Mouse (Mus musculus) intestine, embryonic 14.5 days (tissue): ENCODE results near the gene Ensa. TPM values are rescaled to one million over a fixed set of nuclear protein-coding genes. Genes with fewer than 3 reads are reported as not detected.
"Not testable (repeated sequence)": the region's sequence is repeated elsewhere in the genome, so short reads cannot be mapped to it uniquely, and the experiment has no call there.

Source experiments
- ATAC-seq: fragments of 200-750 bp; cut with Nextera tagmentation; replicated peaks from 2 replicates; pipeline ENCODE4 v1.8.0; 2017; ENCODE audit warnings: low read depth, moderate number of reproducible peaks, moderate TSS enrichment, moderate library complexity; ENCODE audit not compliant: low FRiP score, low TSS enrichment
- DNase-seq: peaks from one replicate; pipeline ENCODE4 v3.0.0-alpha.2; 2018; ENCODE audit warnings: low spot score
- H3K27ac ChIP-seq: fragments of 300-500 bp; sonication (generic); 2 replicates; pipeline ENCODE4 v1.5.1; 2014; ENCODE audit warnings: low read depth, mild to moderate bottlenecking, control low read depth
- H3K27me3 ChIP-seq: fragments of 300-500 bp; sonication (generic); replicated peaks from 2 replicates; pipeline ENCODE4 v1.6.1; 2014; ENCODE audit warnings: low read length, control low read depth; ENCODE audit not compliant: control insufficient read depth, insufficient read depth
- H3K36me3 ChIP-seq: fragments of 300-500 bp; sonication (generic); 2 replicates; pipeline ENCODE4 v1.6.1; 2014; ENCODE audit warnings: low read length, control low read depth; ENCODE audit not compliant: control insufficient read depth, insufficient read depth
- H3K4me1 ChIP-seq: fragments of 300-500 bp; sonication (generic); replicated peaks from 2 replicates; pipeline ENCODE4 v1.6.1; 2014; ENCODE audit warnings: low read length, control low read depth, mixed read lengths; ENCODE audit not compliant: control insufficient read depth, insufficient read depth
- H3K4me2 ChIP-seq: fragments of 300-500 bp; sonication (generic); 2 replicates; pipeline ENCODE4 v1.6.1; 2014; ENCODE audit warnings: low read length
- H3K4me3 ChIP-seq: fragments of 300-500 bp; sonication (generic); 2 replicates; pipeline ENCODE4 v1.5.1; 2014; ENCODE audit warnings: low read depth, low read length, control low read depth, mixed read lengths
- H3K9ac ChIP-seq: fragments of 300-500 bp; sonication (generic); 2 replicates; pipeline ENCODE4 v1.6.1; 2014; ENCODE audit warnings: mild to moderate bottlenecking, low read length
- H3K9me3 ChIP-seq: fragments of 300-500 bp; sonication (generic); 2 replicates; pipeline ENCODE4 v1.6.1; 2016; ENCODE audit warnings: low read length, control low read depth; ENCODE audit not compliant: control insufficient read depth
- WGBS: fragments of 180-500 bp; shearing (Covaris S2); extraction: QIAGEN DNeasy Blood & Tissue Kit; methylation state at CpG from one replicate; pipeline ENCODE4 v1.1.7; 2014; 5-methylcytosine and 5-hydroxymethylcytosine counted together
- polyA plus RNA-seq: library from polyadenylated mRNA; unstranded; fragments of >200 nt; fragmentation: Nextera tagmentation; extraction: Ambion mirVana; gene quantifications from 2 replicates; pipeline ENCODE4 v1.2.1, GENCODE M21; 2014

Ensa gene
- polyA plus RNA-seq, 1 experiment from 2014 or later: 71.8 TPM

DNA sequence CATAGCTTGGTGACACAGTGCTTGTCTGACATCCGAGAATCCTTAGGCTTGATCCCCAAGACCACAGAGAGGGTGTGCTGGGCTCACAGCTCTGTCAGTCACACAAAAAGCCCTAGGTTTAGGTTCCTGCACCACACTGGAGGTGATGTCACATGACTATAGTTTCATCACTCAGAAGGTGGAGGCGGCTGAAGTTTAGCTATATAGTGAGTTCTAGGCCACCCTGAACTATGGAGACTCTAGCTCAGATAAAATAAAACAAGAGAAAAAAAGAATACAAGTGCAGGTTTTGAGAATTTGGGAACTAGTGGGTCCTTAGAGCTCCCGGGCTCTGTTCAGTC, 26.2 kb downstream of the Ensa start:
- no peak overlapping the region; the same call in 1 of the 2 replicates for H3K27ac ChIP-seq
- DNase-seq (no peak), ATAC-seq (no peak)
- peaks cover 9% of the 10 kb centered on the region for H3K4me1 ChIP-seq
- 82% methylated on average over 3 of the region's 3 CpGs for WGBS
- H3K4me2 ChIP-seq: no peak overlapping the region
- H3K4me3 ChIP-seq: no peak overlapping the region
- no peaks in the 10 kb centered on the region for H3K9me3 ChIP-seq
- H3K9ac ChIP-seq: no peak overlapping the region
- no peaks in the 10 kb centered on the region for H3K27me3 ChIP-seq
- no peaks in the 10 kb centered on the region for H3K36me3 ChIP-seq

- no peaks in the 10 kb centered on the region for H3K27me3 ChIP-seq
- H3K9me3 ChIP-seq: no peaks in the 10 kb centered on the region
- 84% methylated on average over 16 of the region's 16 CpGs for WGBS
- H3K27ac ChIP-seq: peak overlapping the region; percentile 7; the same call in 1 of the 2 replicates
- no peak overlapping the region for H3K4me2 ChIP-seq
- no peak overlapping the region for H3K9ac ChIP-seq
- DNase-seq: no peak
- no peak overlapping the region for H3K4me3 ChIP-seq
- no peak for ATAC-seq
- no peaks in the 10 kb centered on the region for H3K36me3 ChIP-seq
- peaks cover 9% of the 10 kb centered on the region for H3K4me1 ChIP-seq
These were observed 26.8 kb downstream of the Ensa start for GRCm38 (mm10) chr3:95651391-95652203.

DNA sequence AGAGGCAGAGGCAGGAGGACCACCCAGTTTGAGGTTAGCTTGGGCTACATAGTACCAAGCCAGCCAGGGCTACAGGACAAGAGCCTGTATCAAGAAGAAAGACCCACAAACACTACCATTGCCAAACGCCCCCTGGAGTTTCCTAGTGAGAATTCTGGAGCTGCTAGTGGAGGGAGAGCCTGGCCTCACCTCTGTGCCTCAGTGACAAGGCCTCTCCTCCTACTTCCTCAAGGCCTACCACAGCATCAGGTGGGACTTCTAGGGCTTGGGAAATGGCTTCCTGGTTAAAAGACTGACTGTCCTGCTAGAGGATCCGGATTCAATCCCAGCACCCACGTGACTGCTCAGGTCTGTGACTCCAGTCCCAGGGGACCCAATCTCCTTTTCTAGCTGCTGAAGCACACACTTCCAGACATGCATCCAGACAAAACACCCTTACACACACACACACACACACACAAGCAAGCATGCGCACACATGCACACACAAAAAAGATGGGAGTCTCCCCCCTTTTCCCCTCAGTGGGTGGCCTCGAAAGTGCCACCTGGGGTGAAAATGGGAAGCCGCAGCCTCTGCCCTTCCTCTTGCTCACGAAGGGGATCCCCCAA, 27.5 kb downstream of the Ensa start:
- ATAC-seq: no peak

DNA sequence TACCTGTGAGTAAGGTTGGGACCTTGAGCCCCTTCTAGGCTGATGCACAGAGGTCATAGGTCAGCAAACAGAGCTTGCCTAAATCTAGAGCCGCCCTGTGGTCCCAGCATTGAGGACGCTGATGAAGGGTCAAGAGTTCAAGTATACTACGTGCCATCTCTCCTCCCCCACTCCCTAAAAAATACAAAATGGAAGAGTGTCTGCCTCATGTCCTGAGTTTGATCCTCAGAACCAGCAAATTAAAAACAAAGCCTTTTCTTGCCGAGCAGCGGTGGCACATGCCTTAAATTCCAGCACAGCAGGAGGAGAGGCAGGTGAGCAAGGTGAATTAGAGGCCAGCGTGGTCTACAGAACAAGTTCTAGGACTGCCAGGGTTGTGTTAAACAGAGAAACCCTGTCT, 28.1 kb downstream of the Ensa start:
- no peak overlapping the region for H3K4me2 ChIP-seq
- no peak for DNase-seq
- no peaks in the 10 kb centered on the region for H3K9me3 ChIP-seq

More for the DNA sequence above, 27.5 kb downstream of the Ensa start:
- H3K9ac ChIP-seq: no peak overlapping the region
- peaks cover 9% of the 10 kb centered on the region for H3K4me1 ChIP-seq
- H3K27me3 ChIP-seq: no peaks in the 10 kb centered on the region
- WGBS: 65% methylated on average over 7 of the region's 7 CpGs
- no peak overlapping the region for H3K4me2 ChIP-seq
- no peaks in the 10 kb centered on the region for H3K36me3 ChIP-seq
- H3K4me3 ChIP-seq: no peak overlapping the region
- no peak overlapping the region for H3K27ac ChIP-seq
- H3K9me3 ChIP-seq: no peaks in the 10 kb centered on the region
- no peak for DNase-seq

GRCm38 (mm10) chr3:95653473-95654034, 28.8 kb downstream of the Ensa start:
- H3K4me1 ChIP-seq: peaks cover 9% of the 10 kb centered on the region
- no peaks in the 10 kb centered on the region for H3K9me3 ChIP-seq
- no peak overlapping the region for H3K9ac ChIP-seq
- ATAC-seq (peak; percentile 45; the same call in 1 of the 2 replicates), DNase-seq (no peak)
- H3K27me3 ChIP-seq: no peaks in the 10 kb centered on the region
- peak overlapping the region; percentile 77 for H3K27ac ChIP-seq
- H3K4me3 ChIP-seq: no peak overlapping the region
- no peak overlapping the region for H3K4me2 ChIP-seq
- 7% methylated on average over 11 of the region's 11 CpGs for WGBS
- H3K36me3 ChIP-seq: no peaks in the 10 kb centered on the region

More for the DNA sequence above, 28.1 kb downstream of the Ensa start:
- no peak overlapping the region for H3K4me3 ChIP-seq
- H3K36me3 ChIP-seq: no peaks in the 10 kb centered on the region
- peaks cover 9% of the 10 kb centered on the region for H3K4me1 ChIP-seq
- no peaks in the 10 kb centered on the region for H3K27me3 ChIP-seq
- 25% methylated on average over 6 of the region's 6 CpGs for WGBS
- ATAC-seq: no peak
- H3K27ac ChIP-seq: no peak overlapping the region
- H3K9ac ChIP-seq: no peak overlapping the region

DNA sequence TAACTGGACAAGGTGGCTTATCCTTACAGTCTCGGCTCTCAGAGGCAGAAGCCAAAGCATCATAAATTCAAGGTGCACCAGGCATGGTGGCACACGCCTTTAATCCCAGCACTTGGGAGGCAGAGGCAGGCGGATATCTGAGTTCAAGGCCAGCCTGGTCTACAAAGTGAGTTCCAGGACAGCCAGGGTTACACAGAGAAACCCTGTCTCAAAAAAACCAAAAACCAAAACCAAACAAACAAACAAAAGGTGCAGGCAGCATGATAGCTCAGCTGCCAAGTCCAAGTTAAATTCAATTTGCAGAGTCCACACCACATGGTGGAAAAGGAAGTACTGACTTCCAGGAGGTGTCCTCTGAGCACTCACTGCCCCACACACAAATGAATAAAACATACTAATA, 29.6 kb downstream of the Ensa start:
- not testable (repeated sequence) for H3K27me3 ChIP-seq, DNase-seq, H3K4me2 ChIP-seq, H3K9me3 ChIP-seq, ATAC-seq, H3K27ac ChIP-seq, H3K4me3 ChIP-seq, H3K9ac ChIP-seq, H3K36me3 ChIP-seq, H3K4me1 ChIP-seq
- 85% methylated on average over 3 of the region's 3 CpGs for WGBS

- 85% methylated on average over 5 of the region's 5 CpGs for WGBS
- H3K27me3 ChIP-seq: no peaks in the 10 kb centered on the region
- H3K36me3 ChIP-seq: peaks cover 5% of the 10 kb centered on the region
- H3K9me3 ChIP-seq: no peaks in the 10 kb centered on the region
- H3K4me3 ChIP-seq: no peak overlapping the region
- peaks cover 10% of the 10 kb centered on the region for H3K4me1 ChIP-seq
- ATAC-seq: no peak
- no peak overlapping the region for H3K9ac ChIP-seq
- H3K4me2 ChIP-seq: no peak overlapping the region
- DNase-seq: no peak
- H3K27ac ChIP-seq: no peak overlapping the region
These were observed 30.6 kb downstream of the Ensa start for GRCm38 (mm10) chr3:95655437-95655836.

DNA sequence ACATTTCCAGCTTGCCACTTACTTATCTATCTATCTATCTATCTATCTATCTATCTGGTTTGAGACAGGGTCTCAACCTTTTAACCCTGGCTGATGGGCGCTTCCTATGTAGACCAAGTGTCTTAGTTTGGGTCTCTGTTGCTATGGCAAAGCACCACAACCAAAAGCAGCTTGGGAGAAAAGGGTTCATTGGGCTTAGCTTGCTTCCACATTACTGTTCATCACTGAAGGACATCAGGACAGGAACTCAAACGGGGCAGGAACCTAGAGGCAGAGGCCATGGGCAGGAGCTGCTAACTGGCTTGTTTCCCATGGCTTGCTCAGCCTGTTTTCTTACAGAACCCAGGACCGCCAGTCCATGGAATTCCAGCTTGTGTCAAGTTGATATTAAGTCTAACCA, 32.3 kb downstream of the Ensa start:
- Histone ChIP-seq H3K4me1 (peaks cover 25% of the 10 kb centered on the region), H3K9ac (no peak overlapping the region), H3K36me3 (peaks cover 21% of the 10 kb centered on the region), H3K27ac (no peak overlapping the region), H3K4me2 (no peak overlapping the region), H3K9me3 (no peaks in the 10 kb centered on the region), H3K27me3 (no peaks in the 10 kb centered on the region), H3K4me3 (no peak overlapping the region)
- no peak for DNase-seq
- 86% methylated on average over 3 of the region's 3 CpGs for WGBS
- ATAC-seq: no peak
